Mouse (Mus musculus) embryonic fibroblast, embryonic 13.5 days (primary cell): ENCODE measurements around the gene Spert.

Experiments used
- CTCF ChIP-seq: IDR thresholded peaks from 2 replicates; pipeline ENCODE4 v1.5.1; 2011; ENCODE audit warnings: mild to moderate bottlenecking, control low read depth, low read length, moderate library complexity, borderline replicate concordance; ENCODE audit not compliant: insufficient read depth
- POLR2A ChIP-seq: IDR thresholded peaks from 2 replicates; pipeline ENCODE4 v1.6.1; 2011; ENCODE audit warnings: low read depth, mild to moderate bottlenecking, control low read depth, low read length, moderate library complexity

GRCm38 (mm10) chr14:75539205-75539604, 53.7 kb downstream of the Spert start:
- no peak for TF ChIP-seq CTCF
- TF ChIP-seq POLR2A, result no peak
